Mouse (Mus musculus): ENCODE results near the gene Sycn.

- TF ChIP-seq POLR2A (IDR thresholded peaks at IDR 0.05; ENCODE audit: borderline replicate concordance, extremely low read depth, insufficient read depth, insufficient read length, poor library complexity, severe bottlenecking) (no peak), CTCF (IDR thresholded peaks at IDR 0.05; ENCODE audit: borderline replicate concordance, extremely low read depth, insufficient read depth, insufficient read length) (no peak)
Observed at GRCm38 (mm10) chr7:28545048-28545890, 4.6 kb downstream of the Sycn start.

Data from brain, embryonic 14.5 days (tissue).